Mouse (Mus musculus) limb, embryonic 14.5 days (tissue): ENCODE measurements at regions not wholly inside any gene's neighbourhood (a gene's known extent, or its start where the extent isn't known, plus 50 kb on each side); places are given as distances from the start of the nearest gene placed in this dataset.
A peak's percentile ranks its signal among the peaks of the same experiment; 100 is the strongest.

Experiments used
- ATAC-seq: fragments of 200-750 bp; cut with Nextera tagmentation; 2 replicates; pipeline ENCODE4 v1.8.0; 2017; ENCODE audit warnings: low read depth, moderate number of reproducible peaks, moderate TSS enrichment; ENCODE audit not compliant: low FRiP score
- DNase-seq: peaks from one replicate; pipeline ENCODE4 v3.0.0-alpha.2; 2015; ENCODE audit warnings: low spot score
- H3K27ac ChIP-seq: fragments of 300-500 bp; sonication (generic); replicated peaks from 2 replicates; pipeline ENCODE4 v1.5.1; 2014; ENCODE audit warnings: low read depth, mild to moderate bottlenecking, low read length, moderate library complexity, mixed read lengths
- H3K27me3 ChIP-seq: fragments of 300-500 bp; sonication (generic); 2 replicates; pipeline ENCODE4 v1.6.1; 2014; ENCODE audit warnings: low read length, mixed read lengths; ENCODE audit not compliant: control insufficient read depth, insufficient read depth
- H3K36me3 ChIP-seq: fragments of 300-500 bp; sonication (generic); 2 replicates; pipeline ENCODE4 v1.6.1; 2014; ENCODE audit warnings: mild to moderate bottlenecking, low read length, moderate library complexity, mixed read lengths; ENCODE audit not compliant: control insufficient read depth, insufficient read depth
- H3K4me1 ChIP-seq: fragments of 300-500 bp; sonication (generic); 2 replicates; pipeline ENCODE4 v1.6.1; 2014; ENCODE audit warnings: antibody characterized with exemption, low read length, mixed read lengths; ENCODE audit not compliant: control insufficient read depth, insufficient read depth
- H3K4me2 ChIP-seq: fragments of 300-500 bp; sonication (generic); replicated peaks from 2 replicates; pipeline ENCODE4 v1.6.1; 2014; ENCODE audit warnings: low read depth, mild to moderate bottlenecking, low read length, moderate library complexity; ENCODE audit not compliant: severe bottlenecking
- H3K4me3 ChIP-seq: fragments of 300-500 bp; sonication (generic); replicated peaks from 2 replicates; pipeline ENCODE4 v1.5.1; 2014; ENCODE audit warnings: low read length
- H3K9ac ChIP-seq: fragments of 300-500 bp; sonication (generic); 2 replicates; pipeline ENCODE4 v1.6.1; 2014; ENCODE audit warnings: mild to moderate bottlenecking, low read depth, low read length, moderate library complexity; ENCODE audit not compliant: severe bottlenecking
- H3K9me3 ChIP-seq: fragments of 300-500 bp; sonication (generic); 2 replicates; pipeline ENCODE4 v1.6.1; 2016; ENCODE audit warnings: low read length; ENCODE audit not compliant: control insufficient read depth
- POLR2A ChIP-seq: fragments of 200-500 bp; IDR thresholded peaks from 2 replicates; pipeline ENCODE4 v1.8.0; 2012; ENCODE audit warnings: inconsistent platforms, mild to moderate bottlenecking, moderate library complexity, borderline replicate concordance; ENCODE audit not compliant: insufficient read depth, insufficient read length; ENCODE audit errors: extremely low read depth
- WGBS: fragments of 180-500 bp; shearing (Covaris S2); extraction: QIAGEN DNeasy Blood & Tissue Kit; methylation state at CpG from one replicate; pipeline ENCODE4 v1.1.7; 2014; 5-methylcytosine and 5-hydroxymethylcytosine counted together

DNA sequence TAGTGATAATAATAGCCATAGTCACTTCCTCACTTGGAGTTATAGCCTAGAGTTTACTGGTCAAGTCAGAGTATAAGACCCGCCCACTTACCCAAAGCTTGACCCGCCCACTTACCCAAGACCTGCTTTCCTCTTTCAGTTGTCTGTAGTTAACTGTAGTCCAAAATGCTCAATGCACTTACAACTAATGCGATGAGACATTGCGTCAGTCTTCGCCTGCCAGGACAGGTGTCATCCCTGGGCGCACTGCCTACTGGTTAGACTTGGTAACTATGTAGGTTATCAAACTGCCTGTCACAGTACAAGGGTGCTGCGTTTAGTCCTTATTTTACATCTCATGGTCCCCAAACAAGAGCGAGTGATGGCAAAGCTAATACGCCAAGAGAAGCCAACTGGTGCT lies 294.0 kb downstream of the Mtx2 start:
- H3K9me3 ChIP-seq = no peaks in the 10 kb centered on the region
- TF ChIP-seq POLR2A = no peak
- no peak overlapping the region for H3K9ac ChIP-seq
- no peak overlapping the region for H3K4me2 ChIP-seq
- ATAC-seq (no peak), DNase-seq (no peak)
- 0 out of 2 replicates have a peak, but pooled peaks cover 3% of the 10 kb centered on the region for H3K27me3 ChIP-seq
- 94% methylated on average over 9 of the region's 9 CpGs for WGBS
- H3K4me3 ChIP-seq = no peak overlapping the region
- H3K27ac ChIP-seq = no peak overlapping the region
- no peaks in the 10 kb centered on the region for H3K4me1 ChIP-seq
- no peaks in the 10 kb centered on the region for H3K36me3 ChIP-seq

- TF ChIP-seq POLR2A = no peak
- Histone ChIP-seq H3K36me3 (no peaks in the 10 kb centered on the region), H3K4me2 (no peak overlapping the region), H3K27ac (no peak overlapping the region), H3K4me1 (peaks cover 5% of the 10 kb centered on the region; the same call in 1 of the 2 replicates), H3K9ac (no peak overlapping the region), H3K9me3 (no peaks in the 10 kb centered on the region), H3K4me3 (no peak overlapping the region), H3K27me3 (peaks cover 63% of the 10 kb centered on the region)
- ATAC-seq (no peak), DNase-seq (no peak)
- WGBS = 42% methylated on average over 10 of the region's 10 CpGs
Measured at GRCm38 (mm10) chr2:75133298-75134080, 307.9 kb downstream of the Mtx2 start.

DNA sequence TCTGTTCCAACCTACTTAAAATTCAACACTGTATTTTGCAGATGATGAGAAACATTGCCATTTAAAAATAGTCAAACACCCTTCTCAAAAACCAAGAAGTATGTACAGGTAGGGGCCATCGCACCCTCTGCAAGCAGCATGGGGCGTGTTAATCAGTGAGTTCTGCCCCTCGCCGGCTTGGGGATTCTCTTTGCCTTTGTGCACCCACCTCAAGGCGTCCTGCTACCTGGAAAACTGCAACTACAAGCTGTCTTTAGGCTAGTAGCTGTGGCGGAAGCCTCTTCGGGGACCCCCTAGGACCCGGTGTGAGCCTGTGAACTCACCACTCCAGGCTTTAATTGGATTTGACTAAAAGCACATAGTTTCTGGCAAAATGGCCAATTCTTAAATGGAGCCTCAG lies 311.0 kb downstream of the Mtx2 start:
- peaks cover 5% of the 10 kb centered on the region; the same call in 1 of the 2 replicates for H3K4me1 ChIP-seq
- H3K9me3 ChIP-seq = no peaks in the 10 kb centered on the region
- H3K4me2 ChIP-seq = no peak overlapping the region
- H3K9ac ChIP-seq = no peak overlapping the region
- H3K27ac ChIP-seq = no peak overlapping the region
- 0 out of 2 replicates have a peak overlapping the region, but pooled peaks have one; percentile 7 for H3K4me3 ChIP-seq
- TF ChIP-seq POLR2A = no peak
- H3K36me3 ChIP-seq = no peaks in the 10 kb centered on the region
- WGBS = 11% methylated on average over 8 of the region's 8 CpGs
- DNase-seq (no peak), ATAC-seq (no peak)
- H3K27me3 ChIP-seq = peaks cover 83% of the 10 kb centered on the region

DNA sequence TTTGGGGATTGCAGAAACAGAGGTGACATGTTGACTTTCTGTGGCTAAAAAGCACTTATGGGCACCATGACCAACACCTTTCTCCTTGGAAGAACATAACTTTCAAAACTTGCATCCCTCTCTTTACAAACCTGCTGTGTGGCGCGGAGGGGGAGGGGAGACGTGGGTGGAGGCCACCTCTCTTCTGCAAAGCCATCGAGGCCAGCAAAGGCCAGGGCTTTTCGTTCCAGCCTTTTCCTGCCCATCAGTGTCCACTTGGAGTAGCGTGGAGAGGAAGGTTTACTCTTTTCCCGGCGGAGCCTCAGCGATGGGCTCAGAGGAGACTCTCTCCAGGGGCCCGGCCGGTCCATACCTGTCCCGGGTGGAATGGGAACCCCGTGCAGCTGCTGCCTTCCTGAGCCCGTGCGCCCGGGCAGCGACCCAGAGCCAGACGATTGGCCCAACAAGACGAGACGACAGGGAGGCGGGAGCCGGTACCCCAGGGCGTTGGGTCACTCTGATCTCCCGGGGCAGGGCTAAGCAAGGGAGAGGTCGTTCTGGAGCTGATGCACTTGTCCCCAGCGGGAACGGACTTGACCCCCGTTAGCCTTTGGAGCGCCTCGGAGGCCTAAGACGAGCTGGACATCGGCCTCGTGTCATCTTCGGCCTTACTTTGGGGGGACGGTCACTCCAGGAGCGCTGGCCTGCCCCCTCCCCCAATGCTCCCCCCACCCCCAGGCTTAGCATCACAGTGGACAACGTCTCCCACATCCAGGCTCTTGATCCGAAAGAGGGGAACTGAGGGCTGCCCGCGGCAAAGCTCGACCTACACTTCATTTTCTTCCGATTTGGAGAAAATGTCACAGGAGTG lies 311.8 kb downstream of the Mtx2 start:
- DNase-seq (no peak), ATAC-seq (peak; percentile 21; the same call in 1 of the 2 replicates)
- Histone ChIP-seq H3K27me3 (peaks cover 84% of the 10 kb centered on the region), H3K9me3 (no peaks in the 10 kb centered on the region), H3K36me3 (no peaks in the 10 kb centered on the region), H3K4me1 (peaks cover 5% of the 10 kb centered on the region; the same call in 1 of the 2 replicates), H3K4me3 (peak overlapping the region; percentile 33), H3K4me2 (peak overlapping the region; percentile 51), H3K9ac (no peak overlapping the region; the same call in 1 of the 2 replicates), H3K27ac (no peak overlapping the region)
- WGBS = under 1% methylated on average over 42 of the region's 42 CpGs
- no peak for TF ChIP-seq POLR2A
